Mouse (Mus musculus): ENCODE data around the gene Gtf2f2.

DNA sequence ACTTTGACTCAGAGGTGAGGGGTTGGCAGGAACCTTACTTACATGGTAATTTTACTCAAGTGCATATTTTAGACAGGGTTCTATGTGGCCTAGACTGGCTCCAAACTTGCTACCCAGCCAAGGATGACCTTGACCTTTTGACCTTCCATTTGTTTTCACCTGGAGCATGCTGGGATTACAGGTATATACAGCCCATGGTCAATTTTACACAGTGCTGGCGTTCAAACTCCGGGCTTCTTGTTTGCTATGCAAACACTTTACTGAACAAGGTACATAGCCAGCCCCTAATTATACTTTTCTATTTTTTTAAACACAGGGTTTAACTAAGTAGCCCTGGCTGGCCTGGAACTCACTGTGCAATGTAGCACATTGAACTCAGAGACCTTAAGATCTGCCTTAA, 98.0 kb downstream of the Gtf2f2 start:
- TF ChIP-seq CTCF (IDR thresholded peaks at IDR 0.05; ENCODE audit: extremely low read depth, insufficient read depth, low read length) (no peak), POLR2A (IDR thresholded peaks at IDR 0.05; ENCODE audit: extremely low read depth, insufficient read depth, low read length) (no peak)
